Mouse (Mus musculus): ENCODE measurements around the gene E4f1.
A peak's percentile ranks its signal among the peaks of the same experiment; 100 is the strongest.

Gene E4f1

GRCm38 (mm10) chr17:24469910-24470602, at the start of gene E4f1, which contains the start of gene Pgp:
TSS of gene E4f1 (minus strand) at chr17:24470313.
TSS of gene Pgp (plus strand) at chr17:24470392.
- DNase-seq (ENCODE audit: low spot score), result peak; percentile 99

GRCm38 (mm10) chr17:24514270-24515257, 44.5 kb upstream of the E4f1 start:
- no peak for DNase-seq (ENCODE audit: low spot score)

GRCm38 (mm10) chr17:24513609-24514008, 43.5 kb upstream of the E4f1 start:
- DNase-seq (ENCODE audit: low spot score), result peak; percentile 69

- no peak for DNase-seq (ENCODE audit: low spot score)
These were observed 37.8 kb upstream of the E4f1 start for GRCm38 (mm10) chr17:24507806-24508460.

- no peak for DNase-seq (ENCODE audit: low spot score)
These were observed 37.1 kb upstream of the E4f1 start for GRCm38 (mm10) chr17:24507129-24507664.

GRCm38 (mm10) chr17:24506332-24507070, 36.4 kb upstream of the E4f1 start:
- no peak for DNase-seq (ENCODE audit: low spot score)

GRCm38 (mm10) chr17:24505286-24505955, 35.3 kb upstream of the E4f1 start:
- DNase-seq (ENCODE audit: low spot score), result no peak

- DNase-seq (ENCODE audit: low spot score), result no peak
These were observed 34.0 kb upstream of the E4f1 start for GRCm38 (mm10) chr17:24504085-24504484.

- DNase-seq (ENCODE audit: low spot score), result no peak
These were observed 32.1 kb upstream of the E4f1 start for GRCm38 (mm10) chr17:24502208-24502607.

GRCm38 (mm10) chr17:24496026-24496425, 25.9 kb upstream of the E4f1 start:
- DNase-seq (ENCODE audit: low spot score), result no peak

GRCm38 (mm10) chr17:24495443-24495842, 25.3 kb upstream of the E4f1 start:
- DNase-seq (ENCODE audit: low spot score), result no peak

- DNase-seq (ENCODE audit: low spot score), result no peak
These were observed 24.7 kb upstream of the E4f1 start for GRCm38 (mm10) chr17:24494627-24495335.

- no peak for DNase-seq (ENCODE audit: low spot score)
These were observed 20.3 kb upstream of the E4f1 start for GRCm38 (mm10) chr17:24490399-24490798.

GRCm38 (mm10) chr17:24489265-24490030, 19.3 kb upstream of the E4f1 start:
- no peak for DNase-seq (ENCODE audit: low spot score)

- no peak for DNase-seq (ENCODE audit: low spot score)
These were observed 18.6 kb upstream of the E4f1 start for GRCm38 (mm10) chr17:24488662-24489264.

GRCm38 (mm10) chr17:24488186-24488661, 18.1 kb upstream of the E4f1 start, which contains the start of gene Caskin1:
TSS of gene Caskin1 (plus strand) at chr17:24488601.
- no peak for DNase-seq (ENCODE audit: low spot score)

GRCm38 (mm10) chr17:24485090-24485860, 15.2 kb upstream of the E4f1 start:
- no peak for DNase-seq (ENCODE audit: low spot score)

- no peak for DNase-seq (ENCODE audit: low spot score)
These were observed 13.4 kb upstream of the E4f1 start for GRCm38 (mm10) chr17:24483495-24483894.

Data from adipocyte (in vitro differentiated cells).